Mouse (Mus musculus) testis, postnatal 14 days (tissue): ENCODE measurements around the gene Tmem219.

ENCODE experiments used
- DNase-seq: peaks from one replicate; pipeline ENCODE4 v3.0.0; 2021; ENCODE audit warnings: low spot score

Gene Tmem219

GRCm38 (mm10) chr7:126862147-126862784 lies 60.5 kb downstream of the Tmem219 start, which contains the start of gene Ino80e:
Gene Ino80e (minus strand): TSS chr7:126862377.
- DNase-seq = peak; percentile 93

GRCm38 (mm10) chr7:126861429-126862130 lies 61.1 kb downstream of the Tmem219 start, which contains the start of gene Hirip3:
Gene Hirip3 (plus strand): TSS chr7:126861972.
- peak; percentile 96 for DNase-seq

- DNase-seq = no peak
Observed at GRCm38 (mm10) chr7:126860987-126861386, 61.7 kb downstream of the Tmem219 start.

DNA sequence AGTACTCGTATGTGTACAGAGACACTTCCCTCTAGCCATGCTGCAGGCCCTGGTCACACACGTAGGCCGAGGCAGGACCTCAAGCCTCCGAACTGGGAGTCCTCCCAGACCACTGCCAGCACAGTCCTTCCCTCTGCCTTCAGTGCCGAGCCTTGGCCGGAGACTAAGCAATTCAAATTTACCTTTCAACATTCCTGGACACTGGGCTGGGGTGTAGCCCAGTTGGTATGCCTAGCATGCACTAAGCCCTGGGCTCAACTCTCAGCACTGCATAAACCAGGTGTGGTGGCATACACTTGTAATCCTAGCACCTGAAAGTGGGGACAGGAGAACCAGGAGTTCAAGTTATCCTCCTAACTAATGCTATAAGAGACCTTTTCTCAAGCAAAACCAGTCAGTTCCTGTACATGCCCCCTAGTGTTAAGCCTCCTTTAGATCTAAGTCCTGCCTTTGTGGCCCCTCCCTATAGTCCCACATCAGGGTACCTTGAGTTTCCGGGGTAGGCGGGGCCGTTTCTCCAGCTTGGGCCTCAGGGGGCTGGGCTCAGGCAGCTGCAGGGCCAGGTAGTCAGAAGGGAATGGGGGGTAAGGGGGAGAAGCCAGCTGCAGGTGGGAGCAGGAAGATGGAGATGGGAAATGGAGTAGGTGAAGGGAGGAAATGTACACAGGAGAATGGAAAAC lies 65.8 kb downstream of the Tmem219 start:
- no peak for DNase-seq

GRCm38 (mm10) chr7:126855641-126856040 lies 67.1 kb downstream of the Tmem219 start:
- DNase-seq = no peak

GRCm38 (mm10) chr7:126853454-126853853 lies 69.3 kb downstream of the Tmem219 start:
- DNase-seq = no peak

GRCm38 (mm10) chr7:126851192-126851591 lies 71.5 kb downstream of the Tmem219 start:
- no peak for DNase-seq

- DNase-seq = no peak
Observed at GRCm38 (mm10) chr7:126850161-126850560, 72.6 kb downstream of the Tmem219 start.

GRCm38 (mm10) chr7:126848794-126849193 lies 73.9 kb downstream of the Tmem219 start:
- DNase-seq = no peak

DNA sequence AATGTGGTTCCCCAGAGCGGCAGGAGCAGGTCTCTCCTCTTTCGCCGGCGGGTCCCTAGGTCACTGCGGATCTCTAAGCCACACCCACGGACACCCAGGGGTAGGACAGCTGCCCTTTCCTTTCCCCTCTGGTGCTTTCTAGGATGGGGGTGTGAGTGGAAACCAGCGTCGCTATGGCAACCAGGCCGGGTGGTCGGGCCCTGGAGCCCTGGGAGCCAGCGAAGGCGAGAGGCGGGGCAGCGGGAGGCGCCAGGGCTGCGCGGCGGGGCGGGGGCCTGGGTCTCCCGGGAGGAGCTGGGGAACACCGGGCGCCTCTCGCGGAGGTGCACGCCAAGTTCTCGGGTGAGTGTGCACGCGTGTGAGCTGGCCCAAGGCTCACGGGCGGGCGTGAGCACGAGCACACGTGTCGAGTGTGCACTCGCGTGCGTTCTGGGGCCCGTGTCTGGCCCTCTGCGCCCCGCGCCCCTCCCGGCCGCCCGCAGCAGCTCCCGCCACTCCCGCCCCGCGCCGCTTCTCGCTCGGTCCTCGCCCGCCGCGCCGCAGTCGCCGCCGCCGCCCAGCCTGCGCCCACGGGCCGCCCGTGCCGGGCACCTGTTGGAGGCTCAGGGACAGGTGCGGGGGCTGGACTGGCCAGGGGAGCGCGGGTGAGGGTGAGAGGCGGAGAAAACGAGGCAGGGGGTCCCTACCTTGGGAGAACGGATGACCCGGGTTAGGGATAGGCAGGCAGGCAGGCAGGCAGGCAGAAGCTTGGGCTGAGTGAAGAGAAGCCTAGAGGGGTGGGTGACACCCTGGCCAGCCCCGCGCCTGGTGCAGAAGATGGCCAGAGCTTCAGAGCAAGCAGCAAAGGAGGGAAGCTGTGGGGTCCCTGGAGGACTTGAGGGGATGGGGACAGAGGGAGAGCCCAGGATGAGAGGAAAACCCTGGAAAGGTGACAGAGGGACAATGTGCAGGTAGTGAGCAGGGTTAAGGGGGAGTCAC lies 75.0 kb downstream of the Tmem219 start:
- DNase-seq = peak; percentile 57

DNA sequence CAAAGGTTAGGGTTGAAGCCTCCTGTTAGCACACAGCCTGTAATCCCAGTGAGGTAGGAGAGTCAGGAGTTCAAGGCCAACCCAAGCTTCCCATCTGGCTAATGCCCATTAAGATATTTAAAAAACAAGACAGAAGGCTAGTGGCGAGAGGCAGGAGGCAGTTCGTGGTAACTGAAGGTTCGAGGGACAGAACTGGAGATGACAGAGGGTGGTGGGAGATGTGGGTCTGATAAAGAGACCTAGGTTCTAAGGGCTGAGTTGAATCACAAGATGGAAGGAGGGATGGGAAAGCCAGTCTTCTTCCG lies 75.6 kb downstream of the Tmem219 start, which contains the start of gene Doc2a:
TSS of gene Doc2a (plus strand) at position 301 of the 305 bp plus-strand sequence.
- DNase-seq = no peak

- no peak for DNase-seq
Observed at GRCm38 (mm10) chr7:126845516-126845915, 77.2 kb downstream of the Tmem219 start.

- no peak for DNase-seq
Observed at GRCm38 (mm10) chr7:126843276-126843675, 79.4 kb downstream of the Tmem219 start.
